Comparison of ENCODE assay signal across 14 mouse cellular contexts in the genomic region with DNA sequence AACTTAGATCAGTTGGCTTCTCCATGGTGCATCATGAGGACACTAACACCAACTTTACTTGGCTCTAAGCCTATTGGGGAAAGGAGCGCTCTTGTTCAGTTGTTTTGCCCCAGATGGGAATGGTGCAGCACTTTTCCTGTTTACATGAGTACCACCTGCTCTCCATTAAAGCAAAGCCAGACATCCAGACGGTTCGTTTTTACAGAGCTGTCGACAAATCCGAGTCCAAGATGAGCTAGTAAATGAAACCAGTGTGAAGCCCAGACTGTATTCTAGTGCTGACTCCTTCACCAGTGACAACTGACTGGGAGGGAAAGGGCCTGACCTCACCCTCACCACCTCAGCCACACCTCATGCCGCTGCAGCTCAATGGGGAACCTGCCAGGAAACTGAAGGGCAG. TPM values are rescaled to one million over a fixed set of nuclear protein-coding genes. Genes with fewer than 3 reads are reported as not detected.
A peak's percentile ranks its signal among the peaks of the same experiment; 100 is the strongest.
DNase-seq lines count a peak whose midpoint lies in the region; ATAC-seq and TF ChIP-seq lines count a peak whose summit lies in the region.
"Had no signal": no experiment of that assay in that cellular context is flagged by ENCODE, and none has a peak within 500 bp of the region (broad histone marks: within the 10 kb centered on the region; RNA-seq: fewer than 3 reads in every experiment).

No protein-coding gene starts in this region.

- H3K27ac ChIP-seq in forebrain, embryonic 14.5 days (ENCODE audit: low read depth, low read length), result no peak overlapping the region; the same call in 1 of the 2 replicates
- H3K27ac ChIP-seq in forebrain, embryonic 10.5 days, result no peak overlapping the region
- no peak overlapping the region for H3K27ac ChIP-seq in lung, embryonic 16.5 days (ENCODE audit: low read length)
- H3K27ac ChIP-seq: gastrocnemius, adult 2 months; heart, embryonic 15.5 days; liver, embryonic 14.5 days had no signal

- TF ChIP-seq CTCF in lung, adult 2 months (IDR thresholded peaks at IDR 0.05; ENCODE audit: insufficient read depth, low read length), result no peak

- 57% methylated on average over 6 of the region's 6 CpGs for WGBS in forebrain, embryonic 14.5 days
- 56% methylated on average over 6 of the region's 6 CpGs for WGBS in forebrain, embryonic 10.5 days
- 28% methylated on average over 6 of the region's 6 CpGs for WGBS in lung, embryonic 16.5 days
- 34% methylated on average over 6 of the region's 6 CpGs for WGBS in lung, adult 2 months

- peak; percentile 76 for DNase-seq in forebrain, embryonic 14.5 days (ENCODE audit: low spot score)
- no peak for DNase-seq in forebrain, embryonic 10.5 days (ENCODE audit: extremely low spot score, low spot score)
- no peak for DNase-seq in lung, adult 2 months
- peak; percentile 45 to 87 for DNase-seq in layer of hippocampus, postnatal 14 days (ENCODE audit: low spot score in 2 of 2)
- no peak for DNase-seq in thymus, postnatal 25 days
- DNase-seq in spleen, postnatal 4 days (ENCODE audit: low spot score in 2 of 2), result no peak
- DNase-seq in left cerebral cortex, postnatal 25 days (ENCODE audit: low spot score in 2 of 2), result no peak
- DNase-seq: adrenal gland, adult 8-10 months; B cell, adult 2 months; cerebellum, adult 18-20 months; gastrocnemius, adult 2 months had no signal

- no peak overlapping the region for H3K4me3 ChIP-seq in forebrain, embryonic 14.5 days (ENCODE audit: low read depth, low read length)
- no peak overlapping the region for H3K4me3 ChIP-seq in forebrain, embryonic 10.5 days
- no peak overlapping the region for H3K4me3 ChIP-seq in lung, embryonic 16.5 days (ENCODE audit: low read length)
- H3K4me3 ChIP-seq in lung, adult 2 months (replicated peaks; ENCODE audit: extremely low read depth, low read depth, low read length), result no peak overlapping the region
- H3K4me3 ChIP-seq: gastrocnemius, adult 2 months; heart, embryonic 15.5 days had no signal

- no peak overlapping the region for H3K4me2 ChIP-seq in forebrain, embryonic 14.5 days (ENCODE audit: low read length)
- no peak overlapping the region for H3K4me2 ChIP-seq in lung, embryonic 16.5 days (ENCODE audit: low read depth, low read length)
- H3K4me2 ChIP-seq: heart, embryonic 15.5 days had no signal

- H3K9me3 ChIP-seq in forebrain, embryonic 14.5 days (replicated peaks; ENCODE audit: control insufficient read depth, low read length), result no peaks in the 10 kb centered on the region
- no peaks in the 10 kb centered on the region for H3K9me3 ChIP-seq in forebrain, embryonic 10.5 days
- H3K9me3 ChIP-seq in lung, embryonic 16.5 days (ENCODE audit: control insufficient read depth, low read length), result no peaks in the 10 kb centered on the region
- H3K9me3 ChIP-seq: heart, embryonic 15.5 days had no signal

- peak; percentile 62; the same call in 1 of the 2 replicates for ATAC-seq in forebrain, embryonic 14.5 days
- 0 out of 2 replicates have a peak, but pooled peaks have one; percentile 8 for ATAC-seq in lung, embryonic 16.5 days (ENCODE audit: low read depth)

- H3K27me3 ChIP-seq in forebrain, embryonic 14.5 days (replicated peaks; ENCODE audit: control insufficient read depth, insufficient read depth, low read length), result no peaks in the 10 kb centered on the region
- H3K27me3 ChIP-seq in forebrain, embryonic 10.5 days (ENCODE audit: poor library complexity, severe bottlenecking), result no peaks in the 10 kb centered on the region
- no peaks in the 10 kb centered on the region for H3K27me3 ChIP-seq in lung, embryonic 16.5 days (ENCODE audit: control insufficient read depth, insufficient read depth, low read depth, low read length)
- H3K27me3 ChIP-seq: heart, embryonic 15.5 days had no signal

- peaks cover 41% of the 10 kb centered on the region for H3K36me3 ChIP-seq in forebrain, embryonic 14.5 days (ENCODE audit: control insufficient read depth, insufficient read depth, low read length)
- H3K36me3 ChIP-seq in forebrain, embryonic 10.5 days (replicated peaks), result peaks cover 52% of the 10 kb centered on the region
- peaks cover 39% of the 10 kb centered on the region for H3K36me3 ChIP-seq in lung, embryonic 16.5 days (ENCODE audit: control insufficient read depth, insufficient read depth, low read length)

- intact Hi-C loops in left cerebral cortex, postnatal 25 days (cut with DNase I), result no loop called here

- TF ChIP-seq POLR2A in lung, adult 2 months (IDR thresholded peaks at IDR 0.05; ENCODE audit: borderline replicate concordance, extremely low read depth, low read depth, low read length), result no peak

- H3K4me1 ChIP-seq in forebrain, embryonic 14.5 days (ENCODE audit: control insufficient read depth, insufficient read depth, low read length), result no peaks in the 10 kb centered on the region; the same call in 1 of the 2 replicates
- H3K4me1 ChIP-seq in forebrain, embryonic 10.5 days, result no peaks in the 10 kb centered on the region
- H3K4me1 ChIP-seq in lung, embryonic 16.5 days (replicated peaks; ENCODE audit: control insufficient read depth, insufficient read depth, low read length), result no peaks in the 10 kb centered on the region
- H3K4me1 ChIP-seq in lung, adult 2 months (ENCODE audit: control insufficient read depth, insufficient read depth, low read length), result no peaks in the 10 kb centered on the region

- no peak overlapping the region for H3K9ac ChIP-seq in forebrain, embryonic 14.5 days (ENCODE audit: low read length)
- no peak overlapping the region for H3K9ac ChIP-seq in lung, embryonic 16.5 days (ENCODE audit: low read length)
- H3K9ac ChIP-seq: heart, embryonic 15.5 days; liver, embryonic 14.5 days had no signal

RNA-seq across cellular contexts. Expression of a gene that starts 9.9 kb away (rescaled TPM):
- 18.9 and 22.1 TPM in 2 replicates for polyA plus RNA-seq in forebrain, embryonic 14.5 days (2014; fragmentation: Nextera tagmentation; extraction: Ambion mirVana)
- 19.9 and 20.1 TPM in 2 replicates for polyA plus RNA-seq in forebrain, embryonic 10.5 days (2016; fragmentation: Nextera tagmentation; extraction: Ambion mirVana)
- polyA plus RNA-seq in lung, embryonic 16.5 days (2015; fragmentation: Nextera tagmentation; extraction: Ambion mirVana), result 20.9 and 21.2 TPM in 2 replicates
- polyA plus RNA-seq in lung, adult 2 months (2012; rRNA removed), result 19.2 and 20.8 TPM in 2 replicates
- 10 to 100 TPM; 12.7 to 14.7 TPM for total RNA-seq in layer of hippocampus, postnatal 14 days (2021)
- 10 to 100 TPM; 14.3 to 17.8 TPM for total RNA-seq in left cerebral cortex, postnatal 25 days (2021)

RNA-seq across cellular contexts. Expression of a gene that starts 10.8 kb away (rescaled TPM):
- 30.6 and 37.5 TPM in 2 replicates for polyA plus RNA-seq in forebrain, embryonic 14.5 days (2014; fragmentation: Nextera tagmentation; extraction: Ambion mirVana)
- 62.3 and 63.2 TPM in 2 replicates for polyA plus RNA-seq in forebrain, embryonic 10.5 days (2016; fragmentation: Nextera tagmentation; extraction: Ambion mirVana)
- polyA plus RNA-seq in lung, embryonic 16.5 days (2015; fragmentation: Nextera tagmentation; extraction: Ambion mirVana), result 79.8 and 84.4 TPM in 2 replicates
- polyA plus RNA-seq in lung, adult 2 months (2012; rRNA removed), result 85.7 and 86.6 TPM in 2 replicates
- total RNA-seq in layer of hippocampus, postnatal 14 days (2021), result 10 to 100 TPM; 62.4 to 69.4 TPM
- total RNA-seq in left cerebral cortex, postnatal 25 days (2021), result 10 to 100 TPM; 65.5 to 71.3 TPM

RNA-seq across cellular contexts. Expression of a gene that starts 29.0 kb away (rescaled TPM):
- 265 and 340 TPM in 2 replicates for polyA plus RNA-seq in forebrain, embryonic 14.5 days (2014; fragmentation: Nextera tagmentation; extraction: Ambion mirVana)
- 392 and 397 TPM in 2 replicates for polyA plus RNA-seq in forebrain, embryonic 10.5 days (2016; fragmentation: Nextera tagmentation; extraction: Ambion mirVana)
- 446 TPM in 2 replicates for polyA plus RNA-seq in lung, embryonic 16.5 days (2015; fragmentation: Nextera tagmentation; extraction: Ambion mirVana)
- 218 and 230 TPM in 2 replicates for polyA plus RNA-seq in lung, adult 2 months (2012; rRNA removed)
- 100 to 1,000 TPM; 100 to 108 TPM for total RNA-seq in layer of hippocampus, postnatal 14 days (2021)
- 100 to 1,000 TPM in 1 of 2 experiments, 10 to 100 TPM in 1; 98.1 to 103 TPM for total RNA-seq in left cerebral cortex, postnatal 25 days (2021)

RNA-seq across cellular contexts. Expression of a gene that starts 34.6 kb away (rescaled TPM):
- 8.6 and 11.6 TPM in 2 replicates for polyA plus RNA-seq in forebrain, embryonic 14.5 days (2014; fragmentation: Nextera tagmentation; extraction: Ambion mirVana)
- 78.2 and 78.3 TPM in 2 replicates for polyA plus RNA-seq in forebrain, embryonic 10.5 days (2016; fragmentation: Nextera tagmentation; extraction: Ambion mirVana)
- polyA plus RNA-seq in lung, embryonic 16.5 days (2015; fragmentation: Nextera tagmentation; extraction: Ambion mirVana), result 212 and 225 TPM in 2 replicates
- polyA plus RNA-seq in lung, adult 2 months (2012; rRNA removed), result 89.9 and 107 TPM in 2 replicates
- 1 to 10 TPM; 3.9 to 4.5 TPM for total RNA-seq in layer of hippocampus, postnatal 14 days (2021)
- total RNA-seq in left cerebral cortex, postnatal 25 days (2021), result 1 to 10 TPM; 2.1 to 2.3 TPM

RNA-seq across cellular contexts. Expression of a gene that starts 42.6 kb away (rescaled TPM):
- polyA plus RNA-seq in forebrain, embryonic 14.5 days (2014; fragmentation: Nextera tagmentation; extraction: Ambion mirVana), result 8.3 and 11.2 TPM in 2 replicates
- 7.8 and 8.9 TPM in 2 replicates for polyA plus RNA-seq in forebrain, embryonic 10.5 days (2016; fragmentation: Nextera tagmentation; extraction: Ambion mirVana)
- 13.2 and 15.0 TPM in 2 replicates for polyA plus RNA-seq in lung, embryonic 16.5 days (2015; fragmentation: Nextera tagmentation; extraction: Ambion mirVana)
- 39.0 and 46.6 TPM in 2 replicates for polyA plus RNA-seq in lung, adult 2 months (2012; rRNA removed)
- total RNA-seq in layer of hippocampus, postnatal 14 days (2021), result 10 to 100 TPM; 11.5 to 12.9 TPM
- total RNA-seq in left cerebral cortex, postnatal 25 days (2021), result 10 to 100 TPM; 15.1 to 15.9 TPM

Comparison
In these comparisons a context has a peak if more than half of its experiments do, and no peak if none do; other contexts are left out.
1. DNase-seq: peak in forebrain, embryonic 14.5 days (single experiment) and layer of hippocampus, postnatal 14 days (2 of 2); none in forebrain, embryonic 10.5 days (single experiment), lung, adult 2 months (single experiment), thymus, postnatal 25 days (single experiment), spleen, postnatal 4 days (0 of 2) and left cerebral cortex, postnatal 25 days (0 of 2).